Mouse (Mus musculus): ENCODE measurements around the gene Gm20388. TPM values are rescaled to one million over a fixed set of nuclear protein-coding genes. Genes with fewer than 3 reads are reported as not detected.

Gene Gm20388
- polyA plus RNA-seq, 1 experiment = not detected

- Histone ChIP-seq H3K4me1 (ENCODE audit: control insufficient read depth, insufficient read depth, low read length) (peaks cover 14% of the 10 kb centered on the region), H3K27ac (ENCODE audit: insufficient read depth, low read depth, low read length) (no peak overlapping the region), H3K4me3 (ENCODE audit: insufficient read depth, low read depth, low read length) (no peak overlapping the region)
- 56% methylated on average over 7 of the region's 7 CpGs for WGBS
- TF ChIP-seq POLR2A (IDR thresholded peaks at IDR 0.05; ENCODE audit: insufficient read depth, low read depth, low read length) = no peak
- TF ChIP-seq CTCF (IDR thresholded peaks at IDR 0.05; ENCODE audit: insufficient read depth, low read depth, low read length) = no peak
These were observed 787.8 kb downstream of the Gm20388 start for GRCm38 (mm10) chr8:120698426-120698825.

- Histone ChIP-seq H3K27ac (ENCODE audit: insufficient read depth, low read depth, low read length) (no peak overlapping the region), H3K4me1 (ENCODE audit: control insufficient read depth, insufficient read depth, low read length) (peaks cover 14% of the 10 kb centered on the region)
These were observed 788.4 kb downstream of the Gm20388 start for GRCm38 (mm10) chr8:120699079-120699478.

GRCm38 (mm10) chr8:120699565-120699964 lies 788.9 kb downstream of the Gm20388 start:
- no peak overlapping the region for H3K4me3 ChIP-seq (ENCODE audit: insufficient read depth, low read depth, low read length)
- H3K27ac ChIP-seq (ENCODE audit: insufficient read depth, low read depth, low read length) = no peak overlapping the region
- H3K4me1 ChIP-seq (ENCODE audit: control insufficient read depth, insufficient read depth, low read length) = peaks cover 14% of the 10 kb centered on the region
- TF ChIP-seq CTCF (IDR thresholded peaks at IDR 0.05; ENCODE audit: insufficient read depth, low read depth, low read length) = no peak
- 76% methylated on average over 2 of the region's 2 CpGs for WGBS

More at GRCm38 (mm10) chr8:120699079-120699478, 788.4 kb downstream of the Gm20388 start:
- TF ChIP-seq CTCF (IDR thresholded peaks at IDR 0.05; ENCODE audit: insufficient read depth, low read depth, low read length) = no peak
- TF ChIP-seq POLR2A (IDR thresholded peaks at IDR 0.05; ENCODE audit: insufficient read depth, low read depth, low read length) = no peak
- WGBS = 46% methylated on average over 6 of the region's 6 CpGs
- no peak overlapping the region for H3K4me3 ChIP-seq (ENCODE audit: insufficient read depth, low read depth, low read length)

GRCm38 (mm10) chr8:120700053-120700452 lies 789.4 kb downstream of the Gm20388 start:
- H3K4me1 ChIP-seq (ENCODE audit: control insufficient read depth, insufficient read depth, low read length) = peaks cover 14% of the 10 kb centered on the region
- H3K4me3 ChIP-seq (ENCODE audit: insufficient read depth, low read depth, low read length) = no peak overlapping the region
- WGBS = 85% methylated on average over 4 of the region's 4 CpGs
- TF ChIP-seq POLR2A (IDR thresholded peaks at IDR 0.05; ENCODE audit: insufficient read depth, low read depth, low read length) (no peak), CTCF (IDR thresholded peaks at IDR 0.05; ENCODE audit: insufficient read depth, low read depth, low read length) (no peak)
- no peak overlapping the region for H3K27ac ChIP-seq (ENCODE audit: insufficient read depth, low read depth, low read length)

- TF ChIP-seq CTCF (IDR thresholded peaks at IDR 0.05; ENCODE audit: insufficient read depth, low read depth, low read length) (no peak), POLR2A (IDR thresholded peaks at IDR 0.05; ENCODE audit: insufficient read depth, low read depth, low read length) (no peak)
- 78% methylated on average over 19 of the region's 19 CpGs for WGBS
These were observed 791.3 kb downstream of the Gm20388 start for GRCm38 (mm10) chr8:120701758-120702465.

GRCm38 (mm10) chr8:120704203-120704602 lies 793.6 kb downstream of the Gm20388 start:
- Histone ChIP-seq H3K4me1 (ENCODE audit: control insufficient read depth, insufficient read depth, low read length) (peaks cover 5% of the 10 kb centered on the region; the same call in 1 of the 2 replicates), H3K4me3 (ENCODE audit: insufficient read depth, low read depth, low read length) (no peak overlapping the region), H3K27ac (ENCODE audit: insufficient read depth, low read depth, low read length) (no peak overlapping the region)
- 77% methylated on average over 9 of the region's 9 CpGs for WGBS
- TF ChIP-seq CTCF (IDR thresholded peaks at IDR 0.05; ENCODE audit: insufficient read depth, low read depth, low read length) (no peak), POLR2A (IDR thresholded peaks at IDR 0.05; ENCODE audit: insufficient read depth, low read depth, low read length) (no peak)

More at GRCm38 (mm10) chr8:120701758-120702465, 791.3 kb downstream of the Gm20388 start:
- H3K4me3 ChIP-seq (ENCODE audit: insufficient read depth, low read depth, low read length) = no peak overlapping the region
- H3K27ac ChIP-seq (ENCODE audit: insufficient read depth, low read depth, low read length) = no peak overlapping the region
- peaks cover 11% of the 10 kb centered on the region for H3K4me1 ChIP-seq (ENCODE audit: control insufficient read depth, insufficient read depth, low read length)

GRCm38 (mm10) chr8:120705163-120705562 lies 794.5 kb downstream of the Gm20388 start:
- WGBS = 88% methylated on average over 15 of the region's 15 CpGs
- Histone ChIP-seq H3K4me1 (ENCODE audit: control insufficient read depth, insufficient read depth, low read length) (peaks cover 4% of the 10 kb centered on the region; the same call in 1 of the 2 replicates), H3K4me3 (ENCODE audit: insufficient read depth, low read depth, low read length) (no peak overlapping the region), H3K27ac (ENCODE audit: insufficient read depth, low read depth, low read length) (no peak overlapping the region)
- TF ChIP-seq CTCF (IDR thresholded peaks at IDR 0.05; ENCODE audit: insufficient read depth, low read depth, low read length) (no peak), POLR2A (IDR thresholded peaks at IDR 0.05; ENCODE audit: insufficient read depth, low read depth, low read length) (no peak)

GRCm38 (mm10) chr8:120706193-120706592 lies 795.6 kb downstream of the Gm20388 start:
- H3K4me3 ChIP-seq (ENCODE audit: insufficient read depth, low read depth, low read length) = no peak overlapping the region
- WGBS = 85% methylated on average over 3 of the region's 3 CpGs
- TF ChIP-seq CTCF (IDR thresholded peaks at IDR 0.05; ENCODE audit: insufficient read depth, low read depth, low read length) (no peak), POLR2A (IDR thresholded peaks at IDR 0.05; ENCODE audit: insufficient read depth, low read depth, low read length) (no peak)
- peaks cover 4% of the 10 kb centered on the region; the same call in 1 of the 2 replicates for H3K4me1 ChIP-seq (ENCODE audit: control insufficient read depth, insufficient read depth, low read length)
- no peak overlapping the region for H3K27ac ChIP-seq (ENCODE audit: insufficient read depth, low read depth, low read length)

GRCm38 (mm10) chr8:120709176-120709575 lies 798.5 kb downstream of the Gm20388 start:
- 86% methylated on average over 10 of the region's 10 CpGs for WGBS
- no peak overlapping the region for H3K27ac ChIP-seq (ENCODE audit: insufficient read depth, low read depth, low read length)
- TF ChIP-seq CTCF (IDR thresholded peaks at IDR 0.05; ENCODE audit: insufficient read depth, low read depth, low read length) (no peak), POLR2A (IDR thresholded peaks at IDR 0.05; ENCODE audit: insufficient read depth, low read depth, low read length) (no peak)
- no peak overlapping the region for H3K4me3 ChIP-seq (ENCODE audit: insufficient read depth, low read depth, low read length)
- no peaks in the 10 kb centered on the region for H3K4me1 ChIP-seq (ENCODE audit: control insufficient read depth, insufficient read depth, low read length)

All from olfactory bulb, adult 2 months (tissue).